Mouse (Mus musculus) heart, adult 18-20 months (tissue): ENCODE measurements around the gene Zfp213. TPM values are rescaled to one million over a fixed set of nuclear protein-coding genes. Genes with fewer than 3 reads are reported as not detected.

Experiments
- total RNA-seq, 2 experiments: library from RNA; stranded (reverse); gene quantifications; 2 replicates each; pipeline ENCODE4 v1.2.3; 2021

Gene Zfp213
- total RNA-seq, 2 experiments from 2014 or later: 6.2 to 7.3 TPM

Other genes with a start within 250 kb of the Zfp213 start
- not detected for gene Vmn2r115, start 220.5 kb downstream of the Zfp213 start, total RNA-seq
- not detected for gene Vmn2r116, start 179.6 kb downstream of the Zfp213 start, total RNA-seq
- gene Vmn2r117, start 84.5 kb downstream of the Zfp213 start, total RNA-seq: not detected
- gene Zfp13, start 35.2 kb upstream of the Zfp213 start, total RNA-seq: 1 to 10 TPM; 2.2 to 3.1 TPM
- gene Zscan10, start 36.6 kb upstream of the Zfp213 start, total RNA-seq: not detected
- under 1 TPM in 1 of 2 experiments, not detected in 1; 0.13 TPM for gene Mmp25, start 81.0 kb upstream of the Zfp213 start, total RNA-seq
- not detected for gene Bicdl2, start 96.3 kb upstream of the Zfp213 start, total RNA-seq
- 100 to 1,000 TPM; 191 to 199 TPM for gene Hcfc1r1, start 109.4 kb upstream of the Zfp213 start, total RNA-seq
- gene Thoc6, start 109.6 kb upstream of the Zfp213 start, total RNA-seq: 10 to 100 TPM; 11.0 to 11.2 TPM
- gene Tnfrsf12a, start 113.2 kb upstream of the Zfp213 start, total RNA-seq: 10 to 100 TPM; 63.7 to 89.9 TPM
- gene Cldn6, start 115.0 kb upstream of the Zfp213 start, total RNA-seq: not detected
- not detected for gene Cldn9, start 119.8 kb upstream of the Zfp213 start, total RNA-seq
- not detected for gene 1520401A03Rik, start 158.5 kb upstream of the Zfp213 start, total RNA-seq
- 1 to 10 TPM; 1.1 to 1.4 TPM for gene Pkmyt1, start 162.1 kb upstream of the Zfp213 start, total RNA-seq
- gene Paqr4, start 176.6 kb upstream of the Zfp213 start, total RNA-seq: 10 to 100 TPM; 22.9 to 29.2 TPM
- under 1 TPM; 0.15 to 0.18 TPM for gene Kremen2, start 181.6 kb upstream of the Zfp213 start, total RNA-seq
- gene Flywch1, start 207.4 kb upstream of the Zfp213 start, total RNA-seq: 10 to 100 TPM; 38.1 to 40.7 TPM
- under 1 TPM in 1 of 2 experiments, not detected in 1; 0.55 TPM for gene Flywch2, start 221.8 kb upstream of the Zfp213 start, total RNA-seq
- 100 to 1,000 TPM; 125 to 153 TPM for gene Srrm2, start 226.3 kb upstream of the Zfp213 start, total RNA-seq